Mouse (Mus musculus) retina, postnatal 1 day (tissue): ENCODE measurements around the gene Atg101.
A peak's percentile ranks its signal among the peaks of the same experiment; 100 is the strongest.

ENCODE experiments used
- DNase-seq: peaks from one replicate; pipeline ENCODE4 v3.0.0-alpha.2; 2012

The Atg101 gene

GRCm38 (mm10) chr15:101287361-101287760 lies 3.3 kb downstream of the Atg101 start:
- no peak for DNase-seq

GRCm38 (mm10) chr15:101290354-101290753 lies 6.3 kb downstream of the Atg101 start:
- no peak for DNase-seq

GRCm38 (mm10) chr15:101292012-101292411 lies 7.9 kb downstream of the Atg101 start:
- DNase-seq, result no peak

GRCm38 (mm10) chr15:101293025-101293621 lies 9.1 kb downstream of the Atg101 start, which contains the start of gene 6030408B16Rik:
6030408B16Rik (plus strand) TSS chr15:101293212.
- DNase-seq, result no peak

GRCm38 (mm10) chr15:101294028-101294894 lies 10.2 kb downstream of the Atg101 start:
- DNase-seq, result no peak

GRCm38 (mm10) chr15:101295106-101295505 lies 11.0 kb downstream of the Atg101 start:
- DNase-seq, result no peak

GRCm38 (mm10) chr15:101295616-101296015 lies 11.5 kb downstream of the Atg101 start:
- no peak for DNase-seq

GRCm38 (mm10) chr15:101296091-101296490 lies 12.0 kb downstream of the Atg101 start:
- no peak for DNase-seq

- DNase-seq, result no peak
These were observed 13.9 kb downstream of the Atg101 start for GRCm38 (mm10) chr15:101297988-101298387.

GRCm38 (mm10) chr15:101298550-101298949 lies 14.5 kb downstream of the Atg101 start:
- peak; percentile 73 for DNase-seq

GRCm38 (mm10) chr15:101299480-101299960 lies 15.4 kb downstream of the Atg101 start:
- DNase-seq, result no peak

- DNase-seq, result no peak
These were observed 16.1 kb downstream of the Atg101 start for GRCm38 (mm10) chr15:101300128-101300527.

- DNase-seq, result no peak
These were observed 18.1 kb downstream of the Atg101 start for GRCm38 (mm10) chr15:101302201-101302600.

GRCm38 (mm10) chr15:101303830-101304229 lies 19.8 kb downstream of the Atg101 start:
- DNase-seq, result no peak

GRCm38 (mm10) chr15:101306459-101306858 lies 22.4 kb downstream of the Atg101 start:
- DNase-seq, result no peak

GRCm38 (mm10) chr15:101308440-101309348 lies 24.6 kb downstream of the Atg101 start:
- no peak for DNase-seq

- no peak for DNase-seq
These were observed 25.4 kb downstream of the Atg101 start for GRCm38 (mm10) chr15:101309493-101309892.

GRCm38 (mm10) chr15:101311087-101311770 lies 27.2 kb downstream of the Atg101 start:
- no peak for DNase-seq

GRCm38 (mm10) chr15:101312006-101312405 lies 27.9 kb downstream of the Atg101 start:
- DNase-seq, result no peak

- no peak for DNase-seq
These were observed 31.3 kb downstream of the Atg101 start for GRCm38 (mm10) chr15:101315378-101315777.

GRCm38 (mm10) chr15:101315832-101316231 lies 31.8 kb downstream of the Atg101 start:
- DNase-seq, result peak; percentile 93

- no peak for DNase-seq
These were observed 32.3 kb downstream of the Atg101 start for GRCm38 (mm10) chr15:101316279-101316912.
